Mouse (Mus musculus) megakaryocyte, embryonic 14.5 days (primary cell): Measurements from ENCODE around the gene Gm20388. TPM values are rescaled to one million over a fixed set of nuclear protein-coding genes. Genes with fewer than 3 reads are reported as not detected.

Source experiments
- H3K27me3 ChIP-seq: replicated peaks from 2 replicates; pipeline ENCODE3; 2012; ENCODE audit warnings: inconsistent platforms
- H3K36me3 ChIP-seq: replicated peaks from 2 replicates; pipeline ENCODE3; 2012; ENCODE audit warnings: low read length, inconsistent platforms, mixed read lengths
- H3K4me1 ChIP-seq: 2 replicates; pipeline ENCODE4 v1.6.1; 2012; ENCODE audit warnings: inconsistent platforms
- H3K4me3 ChIP-seq: replicated peaks from 2 replicates; pipeline ENCODE3; 2012; ENCODE audit warnings: moderate library complexity, mild to moderate bottlenecking, inconsistent platforms
- H3K9me3 ChIP-seq: 2 replicates; pipeline ENCODE4 v1.6.1; 2012; ENCODE audit warnings: inconsistent platforms
- FLI1 ChIP-seq: IDR thresholded peaks from 2 replicates; pipeline ENCODE4 v1.6.1; 2012; ENCODE audit warnings: low read length, inconsistent platforms, mixed read lengths
- GATA1 ChIP-seq: IDR thresholded peaks from 3 replicates; pipeline ENCODE4 v1.6.1; 2012; ENCODE audit warnings: mixed read lengths, low read length, inconsistent platforms, borderline replicate concordance
- polyA plus RNA-seq: library from polyadenylated mRNA; stranded (reverse); fragments of >175 nt; gene quantifications from 2 replicates; pipeline ENCODE4 v1.2.3, GENCODE M21; 2012; ENCODE audit warnings: low replicate concordance; ENCODE audit not compliant: insufficient read depth

Gene Gm20388
- polyA plus RNA-seq, 1 experiment: 111 TPM

- no peak for TF ChIP-seq GATA1
- no peak for TF ChIP-seq FLI1
- Histone ChIP-seq H3K4me3 (no peak overlapping the region), H3K9me3 (no peaks in the 10 kb centered on the region), H3K27me3 (no peaks in the 10 kb centered on the region), H3K4me1 (peaks cover 36% of the 10 kb centered on the region), H3K36me3 (peaks cover 91% of the 10 kb centered on the region)
Observed at GRCm38 (mm10) chr8:122497912-122498311, 2587.3 kb downstream of the Gm20388 start.

- no peaks in the 10 kb centered on the region for H3K9me3 ChIP-seq
- peaks cover 81% of the 10 kb centered on the region for H3K36me3 ChIP-seq
- TF ChIP-seq GATA1 (no peak), FLI1 (no peak)
- H3K27me3 ChIP-seq: no peaks in the 10 kb centered on the region
- peaks cover 36% of the 10 kb centered on the region for H3K4me1 ChIP-seq
- H3K4me3 ChIP-seq: peak overlapping the region; percentile 62
Observed at GRCm38 (mm10) chr8:122500856-122501255, 2590.2 kb downstream of the Gm20388 start.

- peaks cover 49% of the 10 kb centered on the region for H3K4me1 ChIP-seq
- peaks cover 82% of the 10 kb centered on the region for H3K36me3 ChIP-seq
- no peak overlapping the region for H3K4me3 ChIP-seq
- TF ChIP-seq FLI1: no peak
- H3K27me3 ChIP-seq: no peaks in the 10 kb centered on the region
- no peaks in the 10 kb centered on the region for H3K9me3 ChIP-seq
Observed at GRCm38 (mm10) chr8:122511552-122511951, 2600.9 kb downstream of the Gm20388 start.

GRCm38 (mm10) chr8:122512392-122512791 lies 2601.8 kb downstream of the Gm20388 start:
- peaks cover 57% of the 10 kb centered on the region for H3K4me1 ChIP-seq
- no peaks in the 10 kb centered on the region for H3K27me3 ChIP-seq
- TF ChIP-seq GATA1 (no peak), FLI1 (no peak)
- no peaks in the 10 kb centered on the region for H3K9me3 ChIP-seq
- H3K4me3 ChIP-seq: no peak overlapping the region
- H3K36me3 ChIP-seq: peaks cover 82% of the 10 kb centered on the region

GRCm38 (mm10) chr8:122515699-122516098 lies 2605.1 kb downstream of the Gm20388 start:
- TF ChIP-seq GATA1 (no peak), FLI1 (no peak)
- Histone ChIP-seq H3K27me3 (no peaks in the 10 kb centered on the region), H3K9me3 (no peaks in the 10 kb centered on the region), H3K36me3 (peaks cover 65% of the 10 kb centered on the region), H3K4me3 (no peak overlapping the region), H3K4me1 (peaks cover 64% of the 10 kb centered on the region)

- no peaks in the 10 kb centered on the region for H3K27me3 ChIP-seq
- H3K4me3 ChIP-seq: peak overlapping the region; percentile 34
- H3K4me1 ChIP-seq: peaks cover 62% of the 10 kb centered on the region
- H3K36me3 ChIP-seq: peaks cover 46% of the 10 kb centered on the region
- TF ChIP-seq GATA1: no peak
- no peak for TF ChIP-seq FLI1
- no peaks in the 10 kb centered on the region for H3K9me3 ChIP-seq
Observed at GRCm38 (mm10) chr8:122517541-122518190, 2607.0 kb downstream of the Gm20388 start.

GRCm38 (mm10) chr8:122520611-122521010 lies 2610.0 kb downstream of the Gm20388 start:
- H3K4me3 ChIP-seq: no peak overlapping the region
- H3K4me1 ChIP-seq: peaks cover 79% of the 10 kb centered on the region
- H3K27me3 ChIP-seq: no peaks in the 10 kb centered on the region
- peaks cover 24% of the 10 kb centered on the region for H3K36me3 ChIP-seq
- H3K9me3 ChIP-seq: no peaks in the 10 kb centered on the region
- TF ChIP-seq GATA1 (no peak), FLI1 (no peak)

GRCm38 (mm10) chr8:122522796-122523651 lies 2612.4 kb downstream of the Gm20388 start:
- H3K4me1 ChIP-seq: peaks cover 84% of the 10 kb centered on the region
- H3K27me3 ChIP-seq: no peaks in the 10 kb centered on the region
- H3K9me3 ChIP-seq: 0 out of 2 replicates have a peak, but pooled peaks cover 1% of the 10 kb centered on the region
- H3K36me3 ChIP-seq: peaks cover 26% of the 10 kb centered on the region
- H3K4me3 ChIP-seq: peak overlapping the region; percentile 72
- TF ChIP-seq FLI1: no peak
- TF ChIP-seq GATA1: no peak

GRCm38 (mm10) chr8:122523652-122524360 lies 2613.2 kb downstream of the Gm20388 start:
- Histone ChIP-seq H3K4me3 (peak overlapping the region; percentile 72), H3K9me3 (0 out of 2 replicates have a peak, but pooled peaks cover 4% of the 10 kb centered on the region), H3K27me3 (no peaks in the 10 kb centered on the region), H3K4me1 (peaks cover 77% of the 10 kb centered on the region), H3K36me3 (peaks cover 23% of the 10 kb centered on the region)
- TF ChIP-seq FLI1: no peak
- TF ChIP-seq GATA1: no peak

- peaks cover 70% of the 10 kb centered on the region for H3K4me1 ChIP-seq
- peaks cover 27% of the 10 kb centered on the region for H3K36me3 ChIP-seq
- no peaks in the 10 kb centered on the region for H3K27me3 ChIP-seq
- no peak for TF ChIP-seq FLI1
- TF ChIP-seq GATA1: no peak
- no peak overlapping the region for H3K4me3 ChIP-seq
- 0 out of 2 replicates have a peak, but pooled peaks cover 4% of the 10 kb centered on the region for H3K9me3 ChIP-seq
Observed at GRCm38 (mm10) chr8:122524506-122524905, 2613.9 kb downstream of the Gm20388 start.
